Mouse (Mus musculus) embryonic fibroblast, embryonic 13.5 days (primary cell): ENCODE results near the gene Cntn6.

Experiments
- CTCF ChIP-seq: IDR thresholded peaks from 2 replicates; pipeline ENCODE4 v1.5.1; 2011; ENCODE audit warnings: mild to moderate bottlenecking, control low read depth, low read length, moderate library complexity, borderline replicate concordance; ENCODE audit not compliant: insufficient read depth
- POLR2A ChIP-seq: IDR thresholded peaks from 2 replicates; pipeline ENCODE4 v1.6.1; 2011; ENCODE audit warnings: low read depth, mild to moderate bottlenecking, control low read depth, low read length, moderate library complexity

GRCm38 (mm10) chr6:104603371-104603770 is 110.8 kb downstream of the Cntn6 start:
- TF ChIP-seq CTCF, result no peak
- no peak for TF ChIP-seq POLR2A
